Mouse (Mus musculus): ENCODE measurements at regions not wholly inside any gene's neighbourhood (a gene's known extent, or its start where the extent isn't known, plus 50 kb on each side); places are given as distances from the start of the nearest gene placed in this dataset.

DNA sequence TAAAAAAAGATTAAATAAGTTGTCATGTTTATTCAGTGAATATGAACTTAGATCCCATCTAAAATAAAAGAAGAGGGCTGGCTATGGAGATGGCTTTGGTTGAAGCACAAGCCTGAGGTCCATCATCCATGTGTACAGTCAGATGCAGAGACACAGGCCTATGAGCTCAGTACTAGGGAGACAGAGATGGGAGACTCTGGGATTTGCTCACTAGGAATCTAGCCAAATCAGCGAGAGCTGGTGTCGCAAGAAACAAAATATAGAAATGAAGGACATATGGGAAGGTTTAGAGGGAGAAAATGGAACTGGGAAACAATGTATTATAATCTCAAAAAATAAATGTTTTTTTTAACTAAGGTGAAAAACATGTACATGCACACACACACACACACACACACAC, 326.6 kb downstream of the Col12a1 start:
- no peak for DNase-seq (ENCODE audit: low spot score)
- Histone ChIP-seq H3K36me3 (no peaks in the 10 kb centered on the region), H3K9me3 (replicated peaks) (no peaks in the 10 kb centered on the region), H3K4me1 (no peaks in the 10 kb centered on the region), H3K4me3 (no peak overlapping the region), H3K27ac (no peak overlapping the region), H3K27me3 (ENCODE audit: low read depth, poor library complexity, severe bottlenecking) (no peaks in the 10 kb centered on the region)
- WGBS, result 92% methylated on average over 2 of the region's 2 CpGs

DNA sequence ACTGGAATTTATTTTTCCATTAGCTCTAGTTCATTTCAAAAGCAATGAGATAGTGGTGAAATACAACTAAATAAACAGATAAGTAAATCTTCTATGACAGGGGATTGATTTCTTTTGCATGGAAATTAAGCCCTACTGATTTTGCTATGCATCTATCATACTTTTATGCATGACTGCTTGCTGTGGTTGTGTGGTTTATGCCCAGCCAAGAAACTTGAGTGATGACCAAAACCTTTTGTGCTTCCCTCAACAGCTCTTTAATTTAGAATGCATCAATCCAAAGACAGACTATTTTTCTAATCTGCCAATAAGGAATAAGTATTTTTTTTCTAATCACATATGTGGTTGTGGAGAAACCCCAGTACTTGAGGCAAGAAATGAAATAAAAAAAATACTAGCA, 303.6 kb downstream of the Col12a1 start:
- Histone ChIP-seq H3K4me3 (no peak overlapping the region), H3K4me1 (no peaks in the 10 kb centered on the region), H3K9me3 (replicated peaks) (no peaks in the 10 kb centered on the region), H3K27me3 (ENCODE audit: low read depth, poor library complexity, severe bottlenecking) (no peaks in the 10 kb centered on the region), H3K27ac (no peak overlapping the region), H3K36me3 (no peaks in the 10 kb centered on the region)
- no peak for DNase-seq (ENCODE audit: low spot score)

GRCm38 (mm10) chr9:79430417-79430816, 288.2 kb downstream of the Col12a1 start:
- Histone ChIP-seq H3K27ac (no peak overlapping the region), H3K9me3 (replicated peaks) (no peaks in the 10 kb centered on the region), H3K36me3 (no peaks in the 10 kb centered on the region), H3K27me3 (ENCODE audit: low read depth, poor library complexity, severe bottlenecking) (no peaks in the 10 kb centered on the region), H3K4me3 (no peak overlapping the region), H3K4me1 (no peaks in the 10 kb centered on the region)
- 86% methylated on average over 1 of the region's 1 CpGs for WGBS
- DNase-seq (ENCODE audit: low spot score), result no peak

DNA sequence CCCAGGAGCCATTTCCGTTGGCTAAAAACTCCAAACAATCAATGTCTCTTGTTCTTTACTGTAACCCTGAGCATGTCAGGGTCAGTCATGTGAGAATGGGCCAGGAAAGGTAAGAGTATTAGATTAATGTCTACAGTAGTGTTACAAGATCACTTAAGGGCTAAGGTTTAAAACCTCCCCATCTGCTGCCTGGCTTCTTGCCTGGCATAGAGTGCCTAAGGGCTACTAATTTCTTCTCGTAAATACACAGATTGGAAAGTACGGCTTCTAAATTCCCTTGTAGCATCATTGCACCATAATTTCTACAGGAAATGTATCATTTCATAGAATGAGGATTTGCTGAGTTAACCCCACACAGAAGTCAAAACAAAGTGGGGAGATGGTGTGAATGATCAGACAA, 281.0 kb downstream of the Col12a1 start:
- no peak overlapping the region for H3K4me3 ChIP-seq
- H3K27ac ChIP-seq, result no peak overlapping the region
- H3K36me3 ChIP-seq, result no peaks in the 10 kb centered on the region
- no peak for DNase-seq (ENCODE audit: low spot score)
- no peaks in the 10 kb centered on the region for H3K27me3 ChIP-seq (ENCODE audit: low read depth, poor library complexity, severe bottlenecking)
- H3K4me1 ChIP-seq, result peaks cover 27% of the 10 kb centered on the region
- H3K9me3 ChIP-seq (replicated peaks), result no peaks in the 10 kb centered on the region
- 93% methylated on average over 3 of the region's 3 CpGs for WGBS

GRCm38 (mm10) chr9:79439233-79439960, 279.2 kb downstream of the Col12a1 start:
- peaks cover 27% of the 10 kb centered on the region for H3K4me1 ChIP-seq
- 45% methylated on average over 11 of the region's 11 CpGs for WGBS
- H3K36me3 ChIP-seq, result no peaks in the 10 kb centered on the region
- no peaks in the 10 kb centered on the region for H3K27me3 ChIP-seq (ENCODE audit: low read depth, poor library complexity, severe bottlenecking)
- DNase-seq (ENCODE audit: low spot score), result no peak
- H3K27ac ChIP-seq, result peak overlapping the region; percentile 68
- no peaks in the 10 kb centered on the region for H3K9me3 ChIP-seq (replicated peaks)
- 0 out of 2 replicates have a peak overlapping the region, but pooled peaks have one; percentile 17 for H3K4me3 ChIP-seq

DNA sequence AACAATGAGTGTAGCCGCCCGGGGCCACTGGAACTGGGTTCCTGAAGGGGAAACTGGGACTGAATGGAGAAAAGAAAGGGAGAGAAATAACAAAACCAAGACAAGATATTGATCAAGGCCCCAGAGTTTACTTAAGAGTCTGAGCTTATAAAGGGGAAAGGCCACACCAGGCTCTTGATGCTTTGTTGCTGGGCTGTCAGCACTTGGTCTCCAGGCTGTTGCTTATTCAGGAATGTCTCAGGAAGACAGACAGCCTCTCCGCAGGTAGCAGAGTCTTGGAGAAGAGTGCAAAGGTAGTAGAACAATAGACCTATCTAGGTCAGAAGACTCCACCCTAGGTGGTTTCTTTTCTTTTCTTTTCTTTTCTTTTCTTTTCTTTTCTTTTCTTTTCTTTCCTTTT, 263.4 kb downstream of the Col12a1 start:
- WGBS, result 88% methylated on average over 3 of the region's 3 CpGs
- Histone ChIP-seq H3K4me3 (no peak overlapping the region), H3K9me3 (replicated peaks) (no peaks in the 10 kb centered on the region), H3K36me3 (no peaks in the 10 kb centered on the region), H3K27me3 (ENCODE audit: low read depth, poor library complexity, severe bottlenecking) (no peaks in the 10 kb centered on the region), H3K27ac (no peak overlapping the region), H3K4me1 (no peaks in the 10 kb centered on the region)
- no peak for DNase-seq (ENCODE audit: low spot score)

DNA sequence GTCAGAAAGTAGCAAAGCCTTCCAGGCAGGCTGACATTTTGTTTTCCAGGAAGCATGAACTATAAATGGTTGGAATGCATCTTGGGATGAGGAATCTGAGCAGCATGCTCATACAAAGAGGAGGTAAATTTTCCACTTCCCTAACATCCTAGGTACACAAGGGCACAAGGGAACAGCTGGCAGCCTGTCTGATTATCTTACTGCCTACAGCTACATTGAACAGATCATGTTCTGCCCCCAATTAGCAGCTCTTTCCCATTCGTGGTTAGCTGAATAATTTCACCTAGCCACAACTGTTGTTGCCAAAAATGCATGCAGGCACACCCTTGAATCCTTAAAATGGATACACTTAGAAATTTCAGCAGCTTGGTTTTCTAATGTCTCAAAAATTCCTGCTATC, 239.5 kb downstream of the Col12a1 start:
- no peak for DNase-seq (ENCODE audit: low spot score)

GRCm38 (mm10) chr9:79500253-79500652, 218.4 kb downstream of the Col12a1 start:
- WGBS, result 66% methylated on average over 2 of the region's 2 CpGs
- Histone ChIP-seq H3K36me3 (no peaks in the 10 kb centered on the region), H3K27me3 (ENCODE audit: low read depth, poor library complexity, severe bottlenecking) (no peaks in the 10 kb centered on the region), H3K4me1 (no peaks in the 10 kb centered on the region), H3K27ac (no peak overlapping the region), H3K4me3 (no peak overlapping the region), H3K9me3 (replicated peaks) (no peaks in the 10 kb centered on the region)
- DNase-seq (ENCODE audit: low spot score), result no peak

More for the DNA sequence above, 239.5 kb downstream of the Col12a1 start:
- Histone ChIP-seq H3K27me3 (ENCODE audit: low read depth, poor library complexity, severe bottlenecking) (no peaks in the 10 kb centered on the region), H3K4me1 (peaks cover 13% of the 10 kb centered on the region), H3K9me3 (replicated peaks) (no peaks in the 10 kb centered on the region), H3K27ac (no peak overlapping the region), H3K4me3 (no peak overlapping the region), H3K36me3 (no peaks in the 10 kb centered on the region)
- WGBS, result 42% methylated on average over 1 of the region's 1 CpGs

GRCm38 (mm10) chr9:79502034-79502433, 216.6 kb downstream of the Col12a1 start:
- no peak overlapping the region for H3K4me3 ChIP-seq
- H3K9me3 ChIP-seq (replicated peaks), result no peaks in the 10 kb centered on the region
- no peak for DNase-seq (ENCODE audit: low spot score)

DNA sequence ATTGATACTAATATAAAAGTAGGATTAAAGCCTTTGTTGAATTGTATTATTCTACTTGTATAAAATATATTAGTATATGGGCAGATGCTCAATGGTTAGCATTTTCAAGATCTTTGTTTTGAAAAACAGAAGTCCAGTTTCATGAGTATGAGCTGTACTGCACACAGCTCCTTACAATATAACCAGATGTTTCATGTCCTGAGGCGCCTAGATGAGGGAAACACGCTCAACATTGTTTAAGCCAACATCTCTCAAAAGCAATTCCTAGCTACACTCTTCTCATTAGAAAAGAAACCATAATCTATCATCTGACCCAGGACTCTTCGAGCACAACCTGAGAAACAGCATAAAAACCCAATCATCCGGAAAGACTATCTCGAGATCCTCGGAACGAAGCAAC, 202.2 kb downstream of the Col12a1 start:
- Histone ChIP-seq H3K4me1 (no peaks in the 10 kb centered on the region), H3K27me3 (ENCODE audit: low read depth, poor library complexity, severe bottlenecking) (no peaks in the 10 kb centered on the region), H3K27ac (no peak overlapping the region), H3K9me3 (replicated peaks) (no peaks in the 10 kb centered on the region), H3K4me3 (no peak overlapping the region), H3K36me3 (no peaks in the 10 kb centered on the region)
- WGBS, result 95% methylated on average over 7 of the region's 7 CpGs
- no peak for DNase-seq (ENCODE audit: low spot score)

More at GRCm38 (mm10) chr9:79502034-79502433, 216.6 kb downstream of the Col12a1 start:
- no peaks in the 10 kb centered on the region for H3K36me3 ChIP-seq
- no peak overlapping the region for H3K27ac ChIP-seq
- no peaks in the 10 kb centered on the region for H3K4me1 ChIP-seq
- no peaks in the 10 kb centered on the region for H3K27me3 ChIP-seq (ENCODE audit: low read depth, poor library complexity, severe bottlenecking)

DNA sequence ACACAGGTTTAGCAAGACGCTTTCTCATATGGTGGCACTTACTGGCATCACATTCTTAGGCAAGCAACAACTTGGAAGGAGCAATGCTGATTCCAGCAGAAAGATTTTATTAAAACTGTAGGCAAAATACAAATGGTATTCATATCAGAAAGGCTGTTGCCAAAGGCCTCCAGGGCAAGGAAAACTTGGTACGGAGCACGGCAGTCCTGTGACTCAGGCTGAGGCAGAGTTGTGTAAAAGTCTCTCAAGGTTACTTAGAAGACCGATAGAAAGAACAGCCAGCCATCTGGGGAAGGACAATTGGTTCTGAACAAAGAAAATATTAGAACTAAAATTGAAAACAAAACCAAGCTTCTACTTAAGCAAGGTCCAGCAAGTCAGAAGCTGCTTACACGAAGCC, 201.2 kb downstream of the Col12a1 start:
- H3K9me3 ChIP-seq (replicated peaks), result no peaks in the 10 kb centered on the region
- H3K4me3 ChIP-seq, result no peak overlapping the region
- WGBS, result 87% methylated on average over 5 of the region's 5 CpGs
- H3K4me1 ChIP-seq, result no peaks in the 10 kb centered on the region
- no peak for DNase-seq (ENCODE audit: low spot score)
- H3K27me3 ChIP-seq (ENCODE audit: low read depth, poor library complexity, severe bottlenecking), result no peaks in the 10 kb centered on the region
- H3K27ac ChIP-seq, result no peak overlapping the region
- no peaks in the 10 kb centered on the region for H3K36me3 ChIP-seq

DNA sequence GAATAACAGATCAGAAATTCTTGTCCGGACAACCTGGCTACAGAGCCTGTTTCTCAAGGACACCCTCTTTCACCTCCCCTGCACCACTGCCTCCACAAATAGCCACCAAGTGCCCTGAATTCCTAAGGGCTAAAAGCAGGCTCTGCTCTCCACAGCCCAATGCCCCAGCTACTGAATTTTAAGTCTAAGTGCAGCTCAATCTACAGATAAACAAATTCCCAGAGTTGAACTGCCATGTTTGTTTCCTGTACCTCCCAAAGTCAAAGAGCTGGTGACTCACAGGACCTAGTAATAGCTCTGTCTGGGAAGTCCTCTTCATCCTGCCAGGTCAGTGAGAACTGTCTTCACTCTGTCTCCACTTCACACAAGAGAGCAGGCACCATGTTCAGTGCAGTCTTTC, 200.0 kb downstream of the Col12a1 start:
- Histone ChIP-seq H3K4me1 (no peaks in the 10 kb centered on the region), H3K36me3 (no peaks in the 10 kb centered on the region), H3K27ac (no peak overlapping the region), H3K9me3 (replicated peaks) (no peaks in the 10 kb centered on the region), H3K27me3 (ENCODE audit: low read depth, poor library complexity, severe bottlenecking) (no peaks in the 10 kb centered on the region), H3K4me3 (no peak overlapping the region)
- no peak for DNase-seq (ENCODE audit: low spot score)
- WGBS, result 89% methylated on average over 1 of the region's 1 CpGs

GRCm38 (mm10) chr9:79520498-79520897, 198.1 kb downstream of the Col12a1 start:
- DNase-seq (ENCODE audit: low spot score), result no peak
- WGBS, result 84% methylated on average over 2 of the region's 2 CpGs
- no peak overlapping the region for H3K27ac ChIP-seq
- no peaks in the 10 kb centered on the region for H3K36me3 ChIP-seq
- no peaks in the 10 kb centered on the region for H3K9me3 ChIP-seq (replicated peaks)
- no peaks in the 10 kb centered on the region for H3K4me1 ChIP-seq
- H3K4me3 ChIP-seq, result no peak overlapping the region
- H3K27me3 ChIP-seq (ENCODE audit: low read depth, poor library complexity, severe bottlenecking), result no peaks in the 10 kb centered on the region

GRCm38 (mm10) chr9:79523054-79523453, 195.6 kb downstream of the Col12a1 start:
- Histone ChIP-seq H3K4me1 (peaks cover 6% of the 10 kb centered on the region; the same call in 1 of the 2 replicates), H3K36me3 (no peaks in the 10 kb centered on the region), H3K9me3 (replicated peaks) (no peaks in the 10 kb centered on the region), H3K27ac (no peak overlapping the region), H3K27me3 (ENCODE audit: low read depth, poor library complexity, severe bottlenecking) (no peaks in the 10 kb centered on the region), H3K4me3 (no peak overlapping the region)
- DNase-seq (ENCODE audit: low spot score), result no peak
- WGBS, result 95% methylated on average over 4 of the region's 4 CpGs
